Mouse (Mus musculus) cerebellum, adult 11 months (tissue): ENCODE measurements at regions not wholly inside any gene's neighbourhood (a gene's known extent, or its start where the extent isn't known, plus 50 kb on each side); places are given as distances from the start of the nearest gene placed in this dataset.

Experiments used
- DNase-seq: peaks from one replicate; pipeline ENCODE4 v3.0.0; 2022

DNA sequence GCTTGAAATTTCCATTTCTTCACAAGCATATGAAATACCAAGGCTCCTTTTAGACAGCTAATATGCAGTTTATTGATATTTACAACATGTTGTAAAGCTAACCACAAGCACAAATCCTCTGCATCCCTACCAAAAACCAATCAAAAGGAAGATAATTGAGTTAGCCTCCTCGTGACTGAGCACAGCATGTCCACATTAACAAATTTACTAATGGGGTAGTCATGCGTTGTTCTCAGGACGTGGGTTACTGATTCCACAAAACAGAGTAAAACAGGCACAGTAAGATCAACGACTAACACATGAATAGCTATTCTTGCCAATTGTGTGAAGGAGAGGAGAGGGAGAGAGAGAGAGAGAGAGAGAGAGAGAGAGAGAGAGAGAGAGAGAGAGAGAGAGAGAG, 169.3 kb upstream of the Lyplal1 start:
- no peak for DNase-seq

DNA sequence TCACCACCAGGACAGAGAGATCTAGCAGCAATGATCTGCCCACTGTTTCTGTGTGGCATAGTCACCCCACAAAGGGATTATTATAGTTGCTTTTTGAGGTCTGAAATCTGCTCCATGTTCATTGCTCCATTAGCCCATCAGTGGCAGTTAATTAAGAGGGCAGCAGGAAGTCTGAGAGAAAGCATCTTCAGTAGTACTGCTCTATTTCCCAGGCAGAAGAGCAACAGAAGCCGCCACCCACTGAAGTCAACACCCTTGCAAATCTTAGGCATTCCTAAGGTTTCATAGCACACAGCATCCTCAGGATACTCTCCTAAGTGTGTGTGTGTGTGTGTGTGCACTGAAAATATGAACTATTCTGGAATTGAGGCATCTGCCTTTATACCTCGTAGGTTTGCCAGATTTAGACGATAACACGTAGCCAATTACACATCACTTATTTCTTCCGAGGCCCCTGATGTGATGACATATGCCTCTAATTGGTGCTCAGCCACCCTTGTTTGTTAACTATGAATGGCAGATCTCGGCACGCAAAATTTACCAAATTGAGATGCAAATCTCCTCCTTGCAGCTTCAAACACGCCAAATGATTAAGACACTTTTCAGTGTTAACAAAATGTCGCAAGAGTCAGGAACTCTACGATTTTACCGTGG, 161.0 kb upstream of the Lyplal1 start:
- no peak for DNase-seq

DNA sequence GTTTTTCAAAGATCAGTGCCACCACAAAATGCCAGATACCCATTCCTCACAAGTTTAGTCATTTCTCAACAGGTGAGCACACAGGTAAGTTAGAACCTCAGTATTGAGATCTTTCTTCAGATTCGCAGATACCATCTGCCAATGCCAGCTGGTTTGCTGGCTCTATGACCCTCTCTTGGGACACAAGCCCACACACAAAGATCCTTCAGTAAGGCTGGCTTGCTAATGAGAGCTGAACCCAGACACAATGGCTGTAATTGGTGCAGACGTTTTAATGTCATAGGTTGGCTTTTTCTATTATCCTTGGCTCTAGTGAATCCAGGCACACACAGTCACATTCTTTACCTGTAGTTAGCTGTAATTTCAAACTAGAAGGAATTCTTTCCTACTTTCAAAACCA, 154.3 kb upstream of the Lyplal1 start:
- no peak for DNase-seq

DNA sequence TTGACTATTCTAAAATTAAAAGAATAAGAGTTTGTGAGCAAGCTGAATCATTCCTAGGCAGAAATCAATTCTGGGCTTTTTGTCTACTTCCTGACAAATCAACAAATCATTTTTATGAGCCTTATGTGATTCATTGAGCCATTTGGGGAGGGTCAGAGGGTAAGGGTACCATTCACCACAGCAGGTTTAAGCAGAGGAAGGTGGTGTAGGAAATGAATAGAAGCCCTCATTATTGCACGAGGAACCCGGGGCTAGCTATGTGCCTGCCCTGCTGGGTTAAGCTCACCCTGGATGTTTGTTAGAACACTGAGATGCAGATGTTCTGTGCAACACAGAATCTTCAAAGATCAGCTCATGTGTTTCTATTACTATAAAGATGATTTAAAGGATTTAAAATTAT, 150.2 kb upstream of the Lyplal1 start:
- DNase-seq = no peak

DNA sequence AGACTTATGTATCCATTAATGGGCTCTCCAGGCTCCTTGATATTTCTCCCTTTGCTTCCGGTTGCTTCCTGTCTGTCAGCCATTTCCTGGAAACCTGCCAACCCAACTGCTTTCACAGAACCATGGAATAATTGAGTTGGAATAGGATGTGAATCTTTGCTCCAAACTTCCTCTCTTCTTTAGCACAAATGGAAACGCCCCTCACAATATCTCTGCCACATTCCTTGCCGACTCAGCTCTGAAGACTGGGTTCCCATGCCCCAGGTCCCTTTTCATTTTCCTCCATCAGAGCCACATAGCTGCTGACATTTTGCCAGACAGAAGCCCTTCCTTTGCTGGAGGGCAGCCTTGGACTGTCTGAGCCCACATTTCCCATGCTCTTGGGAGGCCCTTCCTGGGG, 147.5 kb upstream of the Lyplal1 start:
- no peak for DNase-seq

DNA sequence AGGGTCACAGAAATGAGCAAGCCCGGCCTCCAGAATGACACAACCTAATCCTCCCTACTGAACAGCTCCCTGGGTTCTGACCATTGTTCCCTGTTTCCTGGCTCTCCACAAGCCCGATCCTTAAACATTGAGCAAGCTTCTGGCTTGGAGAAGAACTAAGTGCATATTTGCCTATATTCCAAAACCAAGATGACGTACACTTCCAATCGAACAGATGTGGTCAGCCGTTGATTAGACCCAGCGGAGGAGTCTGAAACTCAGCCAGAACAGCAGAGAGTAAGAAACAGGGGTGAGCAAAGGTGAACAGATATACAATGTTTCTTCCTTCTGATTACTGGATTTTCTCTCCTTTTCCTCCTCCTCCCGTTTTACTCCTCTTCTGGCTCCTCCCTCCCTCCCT, 146.8 kb upstream of the Lyplal1 start:
- DNase-seq = no peak

DNA sequence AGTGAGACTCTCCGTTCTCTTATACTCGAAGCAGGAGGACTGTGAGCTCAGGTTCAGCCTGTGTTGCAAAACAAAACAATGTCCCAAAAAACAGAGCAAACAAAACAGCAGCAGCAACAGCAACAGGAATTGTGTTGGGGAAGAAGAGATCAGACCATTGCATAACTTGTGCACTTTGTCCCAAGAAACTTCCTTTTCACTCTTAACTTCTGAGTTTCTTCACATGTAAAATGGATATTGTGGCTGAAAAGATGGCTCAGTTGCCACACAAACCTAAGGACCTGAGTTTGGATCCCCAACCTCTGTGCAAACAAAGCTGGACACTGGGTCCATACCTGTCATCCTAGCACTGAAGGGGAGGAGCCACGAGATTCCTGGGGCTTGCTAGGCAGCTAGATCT, 146.1 kb upstream of the Lyplal1 start:
- DNase-seq = no peak

DNA sequence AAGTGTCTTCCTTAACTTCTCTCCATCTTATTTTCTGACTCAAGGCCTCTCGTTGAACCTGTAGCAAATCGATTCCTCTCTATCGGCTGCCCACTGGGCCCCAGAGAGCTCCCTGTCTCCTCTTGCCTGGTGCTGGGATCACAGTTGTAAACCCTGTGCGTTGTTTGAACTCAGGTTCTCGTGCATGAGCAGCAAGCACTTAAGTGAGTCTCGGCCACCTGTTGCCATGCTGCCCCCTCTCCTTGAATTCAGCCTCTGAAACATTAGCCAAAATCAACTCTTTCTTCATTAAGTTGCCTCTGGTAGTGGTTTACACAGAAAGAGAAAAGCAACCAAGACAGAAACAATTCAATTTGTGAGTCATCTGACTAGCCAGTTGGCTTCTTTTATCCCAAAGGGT, 144.9 kb upstream of the Lyplal1 start:
- DNase-seq = no peak

DNA sequence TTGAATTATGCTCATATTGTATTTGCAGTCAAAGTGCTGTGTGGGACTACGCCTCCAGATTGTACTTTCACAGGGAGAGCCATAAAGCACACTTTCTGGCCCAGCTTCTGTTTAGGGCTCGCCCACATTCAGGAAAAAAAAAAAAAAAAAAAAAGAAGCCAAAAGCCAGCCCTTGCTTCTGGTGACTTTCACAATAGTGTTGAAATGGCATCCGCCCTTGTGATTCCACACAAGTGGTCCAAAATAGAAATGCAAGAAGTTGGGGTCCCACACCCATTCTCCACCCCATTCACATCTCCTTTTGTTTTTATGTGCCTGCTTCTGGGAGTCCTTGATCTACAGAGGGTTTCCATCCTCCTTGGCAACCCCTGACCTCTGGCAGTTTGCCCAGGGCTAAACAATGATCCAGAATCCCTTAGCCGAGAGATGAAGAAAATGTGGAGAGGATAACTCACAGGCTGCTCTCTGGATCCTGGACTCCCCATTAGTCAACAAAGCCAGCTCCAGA, 144.3 kb upstream of the Lyplal1 start:
- no peak for DNase-seq

DNA sequence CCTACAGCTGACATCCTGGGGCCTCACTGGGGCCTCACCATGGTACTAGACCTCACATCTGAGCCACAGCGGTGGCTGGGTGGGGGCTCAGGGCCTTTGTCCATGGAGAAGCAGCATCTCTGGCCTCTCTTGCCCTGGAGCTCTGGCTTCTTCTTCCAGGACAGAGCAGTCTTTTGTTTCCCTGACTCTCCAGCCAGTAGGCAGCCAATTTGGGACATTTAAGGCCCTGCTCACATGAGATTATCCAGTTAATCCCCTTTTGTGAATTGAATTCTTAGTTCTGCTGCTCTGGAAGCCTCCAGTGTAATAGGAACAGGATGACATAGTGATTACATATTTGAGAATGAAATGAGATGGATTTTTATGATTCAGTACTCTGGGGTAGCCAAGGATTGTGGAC, 140.5 kb upstream of the Lyplal1 start:
- DNase-seq = no peak

DNA sequence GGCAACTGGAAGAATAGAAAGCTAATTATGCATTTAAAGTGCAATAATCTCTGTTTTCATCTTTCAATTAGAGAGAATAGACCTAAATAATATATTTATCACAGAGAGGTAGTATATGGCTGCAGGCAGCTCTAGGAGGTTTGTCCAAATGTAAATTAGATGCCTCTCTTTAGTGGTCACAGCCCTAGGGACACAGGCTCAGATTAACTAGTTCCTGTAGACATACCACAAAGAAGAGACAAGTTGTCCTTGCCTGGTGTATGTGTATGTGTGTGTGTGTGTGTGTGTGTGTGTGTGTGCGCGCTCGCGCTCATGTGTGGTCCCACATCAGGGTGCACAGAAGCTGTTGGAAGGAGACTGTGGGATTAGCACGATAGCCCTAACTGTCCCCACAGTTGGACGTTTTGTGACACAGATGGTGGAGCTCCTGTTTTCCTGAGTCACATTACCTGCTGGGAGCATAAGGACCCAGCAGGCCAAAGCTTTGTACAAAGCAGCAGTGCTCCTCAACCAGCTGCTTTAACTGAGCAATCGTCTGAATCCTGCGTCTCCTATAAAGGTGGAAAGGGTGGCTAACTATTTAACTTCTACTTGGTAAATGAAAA, 138.5 kb upstream of the Lyplal1 start:
- DNase-seq = no peak

DNA sequence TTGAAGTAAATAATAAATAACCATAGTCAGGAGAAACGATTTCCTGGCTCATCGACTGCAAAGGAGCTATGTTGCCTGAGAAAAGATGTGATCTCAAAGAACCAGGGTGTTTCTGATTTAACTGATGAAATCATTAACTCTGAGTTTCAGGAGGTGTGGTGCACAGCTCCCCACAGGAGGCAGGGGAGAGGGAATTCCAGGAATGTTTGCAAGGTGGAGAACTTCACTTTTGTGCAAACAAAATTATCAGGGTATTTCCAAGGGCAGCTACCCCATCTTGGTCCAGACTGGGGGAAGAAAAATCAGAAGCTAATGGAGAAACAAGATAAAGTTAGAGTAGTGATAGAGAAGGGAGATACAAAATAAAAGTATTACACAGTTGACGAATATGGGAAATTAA, 137.4 kb upstream of the Lyplal1 start:
- DNase-seq = no peak

DNA sequence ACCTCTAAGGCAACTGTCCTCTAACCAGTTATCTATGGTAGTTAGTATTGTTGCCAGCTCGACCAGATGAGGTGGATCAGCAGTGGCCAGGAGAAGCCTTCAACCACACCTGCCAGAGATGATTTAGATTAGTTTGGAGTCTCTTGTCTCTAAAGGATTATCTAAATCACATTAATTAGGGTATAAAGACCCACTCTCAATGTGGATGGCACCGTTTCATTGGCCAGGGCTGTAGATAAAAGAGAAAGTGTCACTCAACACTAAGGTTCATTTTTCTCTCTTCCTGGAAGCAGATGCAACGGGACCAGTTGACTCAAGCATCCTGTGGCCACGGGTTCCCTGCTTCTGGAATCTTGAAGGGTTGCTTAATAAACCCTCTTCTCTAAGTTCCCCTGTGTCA, 135.4 kb upstream of the Lyplal1 start:
- no peak for DNase-seq

DNA sequence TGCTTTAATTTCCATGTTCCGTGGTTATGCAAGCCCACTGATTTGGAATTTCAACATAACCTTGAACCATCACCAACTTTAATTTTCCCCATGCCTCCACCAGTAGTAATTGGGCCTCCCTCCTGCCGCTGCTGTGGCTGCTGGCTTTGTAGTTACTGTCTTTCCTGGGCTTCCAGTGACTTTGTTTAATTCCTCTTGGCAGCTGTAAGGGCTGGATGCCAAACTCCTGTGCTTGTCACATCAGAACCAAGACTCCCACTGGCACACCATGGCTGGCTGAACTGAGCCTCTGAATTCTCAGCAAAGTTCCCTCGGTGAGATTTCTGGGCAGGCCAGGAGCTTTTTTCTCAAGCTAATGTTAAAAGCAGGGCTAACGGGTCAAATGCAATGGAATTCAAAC, 133.2 kb upstream of the Lyplal1 start:
- DNase-seq = no peak

DNA sequence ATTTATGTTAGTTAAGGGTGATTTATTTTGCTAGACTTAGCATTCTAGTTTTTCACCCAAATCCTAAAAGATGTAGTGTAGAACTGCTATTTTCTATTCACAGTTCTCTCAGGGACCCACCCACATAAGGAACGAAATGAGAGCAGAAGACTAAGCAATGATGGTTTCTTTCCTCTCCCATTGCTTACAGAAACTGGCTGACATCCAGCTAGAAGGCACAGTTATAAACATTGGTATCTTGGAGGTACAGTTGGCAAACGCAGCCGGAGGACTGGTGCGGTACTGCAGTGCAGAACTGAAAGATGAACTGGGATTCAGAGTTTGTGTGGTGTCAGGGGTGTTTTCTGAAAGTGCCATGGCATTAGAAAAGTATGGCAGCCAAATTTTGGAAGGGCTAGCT, 132.1 kb upstream of the Lyplal1 start:
- DNase-seq = no peak

DNA sequence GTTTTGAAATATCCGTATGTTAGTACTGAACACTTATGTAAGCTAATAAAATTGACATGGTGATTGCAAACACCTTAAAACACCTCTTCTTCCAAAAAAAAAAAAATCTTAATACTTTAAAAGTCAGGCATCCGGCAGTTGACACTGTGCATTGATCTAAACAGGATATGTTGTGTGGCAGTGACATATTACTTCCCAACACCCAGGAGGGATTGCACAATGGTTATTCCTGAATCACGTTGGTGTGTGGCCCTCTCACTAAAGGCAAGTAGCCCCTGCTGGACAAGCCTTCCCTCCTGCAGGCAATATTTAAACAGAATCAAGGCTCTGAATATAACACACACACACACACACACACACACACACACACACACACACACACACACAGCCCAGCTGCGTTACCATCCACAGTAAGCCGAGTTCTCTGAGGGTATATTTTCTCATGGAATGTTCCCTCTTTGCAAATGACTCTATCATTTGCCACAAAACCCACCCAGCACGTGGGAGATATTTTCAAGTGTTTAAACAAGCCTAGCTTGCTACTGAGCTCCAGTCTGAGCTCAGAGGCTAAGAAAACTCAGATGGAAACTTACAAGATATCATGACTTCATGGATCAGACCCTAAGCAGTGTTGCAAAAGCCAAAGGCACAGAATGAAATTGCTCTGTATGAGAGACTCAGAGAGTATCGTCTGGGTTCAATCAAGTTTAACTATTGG, 128.8 kb upstream of the Lyplal1 start:
- no peak for DNase-seq

DNA sequence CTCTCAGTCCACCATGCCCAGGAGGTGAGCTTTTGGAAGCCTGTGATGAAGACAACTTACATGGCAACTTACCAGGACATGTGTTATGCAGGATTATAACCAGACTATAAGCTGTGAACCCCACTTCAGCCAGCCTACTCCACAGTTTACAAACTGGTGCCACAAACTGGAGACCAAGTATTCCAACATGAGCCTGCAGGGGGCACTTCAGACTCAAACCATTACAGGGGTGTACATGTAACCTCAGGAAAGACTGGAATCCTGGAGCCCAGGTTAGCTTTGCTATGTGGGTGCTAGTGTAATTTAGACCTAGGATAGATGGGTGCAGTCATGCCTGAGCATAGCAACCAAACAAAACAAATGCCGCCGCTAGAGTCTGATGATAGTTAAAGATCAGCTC, 124.0 kb upstream of the Lyplal1 start:
- DNase-seq = no peak

DNA sequence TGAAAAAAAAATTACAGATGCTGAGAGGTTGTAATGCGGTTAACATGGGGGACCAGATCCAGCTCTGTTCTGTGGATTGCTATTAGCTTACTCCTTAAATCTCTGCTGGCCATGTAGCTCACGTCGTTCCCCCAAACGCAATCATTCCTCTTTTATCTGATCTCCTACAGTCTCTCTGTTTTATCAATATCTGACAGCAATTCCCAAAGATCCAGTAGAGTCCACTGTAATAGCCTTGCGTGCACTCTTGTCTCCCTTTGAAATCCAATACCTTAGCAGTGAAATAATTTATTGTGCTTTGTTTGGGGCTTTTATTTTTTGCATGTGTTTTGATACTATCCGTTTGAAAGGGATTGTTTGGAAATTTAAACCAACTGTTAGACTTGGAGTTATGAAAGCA, 120.4 kb upstream of the Lyplal1 start:
- no peak for DNase-seq

DNA sequence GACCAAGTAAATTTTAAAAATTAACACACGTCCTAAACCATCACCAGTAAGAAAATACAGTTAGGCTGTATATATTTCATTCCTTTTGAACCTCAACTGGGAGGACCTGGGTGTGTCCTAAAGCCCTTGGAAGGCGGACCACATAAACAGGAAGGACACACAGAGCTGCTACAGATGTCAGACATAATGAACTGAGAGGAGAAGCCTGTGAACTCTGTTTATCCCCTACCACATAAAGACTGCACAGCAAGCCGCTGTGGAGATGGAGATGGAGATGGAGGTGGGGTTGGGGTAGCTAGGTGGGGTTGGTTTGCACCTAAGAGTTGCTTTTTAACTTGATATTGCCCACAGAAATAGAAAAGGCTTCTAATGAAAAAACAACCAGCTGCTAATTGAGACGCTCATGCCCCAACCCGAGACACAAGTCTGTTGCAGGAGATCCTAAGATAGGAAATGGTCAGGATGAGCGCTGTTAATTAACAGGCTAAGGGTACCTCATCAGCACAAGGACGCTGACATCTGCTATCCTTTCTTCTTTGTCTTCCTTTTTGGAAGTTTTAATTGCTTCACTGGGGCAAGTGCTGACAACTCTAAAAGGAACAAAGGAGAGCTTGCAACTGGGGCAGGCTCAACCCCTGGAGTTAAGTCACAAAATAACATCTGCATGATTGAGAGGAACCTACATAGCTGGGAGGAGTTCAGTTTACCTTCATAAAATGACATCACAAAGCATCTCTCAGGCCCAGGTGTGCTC, 119.3 kb upstream of the Lyplal1 start:
- DNase-seq = no peak

DNA sequence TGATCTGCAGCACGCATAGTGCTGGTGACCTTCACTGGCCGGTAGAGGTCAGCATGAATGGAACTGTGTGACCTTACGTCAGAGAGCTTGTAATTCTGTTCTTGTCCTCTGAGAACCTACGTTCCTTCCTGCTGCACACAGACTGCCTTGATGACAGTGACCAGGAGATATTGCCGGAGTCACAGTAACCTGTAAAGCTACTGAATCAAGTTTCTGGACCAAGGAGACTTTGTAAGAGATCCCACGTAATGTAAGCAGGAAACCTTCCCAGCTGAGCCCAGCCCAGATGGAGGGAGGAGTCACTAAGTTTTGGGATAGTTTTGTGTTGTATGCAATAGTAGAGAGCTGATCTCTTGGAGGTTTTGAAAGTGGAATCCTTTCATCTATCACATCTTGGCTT, 117.4 kb upstream of the Lyplal1 start:
- DNase-seq = no peak

DNA sequence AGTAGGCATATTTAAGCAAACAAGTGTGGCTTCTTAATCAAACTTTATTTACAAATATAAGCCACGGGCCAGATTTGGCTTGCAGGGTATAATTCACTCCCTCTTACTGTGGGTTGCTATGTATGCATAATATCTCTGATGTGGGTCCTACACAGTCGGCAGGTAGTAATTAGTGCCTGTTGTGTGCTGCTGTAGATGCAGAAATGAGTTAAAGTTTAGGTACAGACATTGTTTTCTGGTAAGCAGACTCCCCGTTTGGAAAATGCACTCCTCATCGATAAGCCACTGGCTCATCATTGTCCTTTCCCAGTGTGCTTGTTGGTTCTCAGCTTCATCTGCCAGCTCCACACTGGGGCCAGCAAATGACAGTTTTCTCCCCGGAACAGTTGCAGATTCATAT, 113.4 kb upstream of the Lyplal1 start:
- DNase-seq = no peak

DNA sequence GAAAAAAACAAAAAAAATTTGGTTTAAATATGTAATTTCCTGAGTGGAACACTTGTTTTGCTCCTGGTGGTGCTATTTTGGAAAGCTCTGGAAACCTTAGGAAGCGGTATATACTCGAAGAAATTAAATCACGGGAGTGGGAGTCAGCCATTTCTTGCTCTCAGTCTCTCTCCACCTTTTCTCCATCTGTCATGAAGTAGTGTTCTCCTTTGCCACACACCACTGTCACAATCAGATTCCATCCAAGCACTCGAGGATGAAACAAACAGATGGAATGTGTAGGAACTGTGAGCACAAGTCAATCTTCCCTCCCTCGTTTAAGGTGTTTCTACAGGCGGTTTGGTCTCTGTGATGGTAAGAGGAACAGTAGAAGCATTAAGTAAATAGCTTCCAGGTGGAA, 112.7 kb upstream of the Lyplal1 start:
- no peak for DNase-seq

DNA sequence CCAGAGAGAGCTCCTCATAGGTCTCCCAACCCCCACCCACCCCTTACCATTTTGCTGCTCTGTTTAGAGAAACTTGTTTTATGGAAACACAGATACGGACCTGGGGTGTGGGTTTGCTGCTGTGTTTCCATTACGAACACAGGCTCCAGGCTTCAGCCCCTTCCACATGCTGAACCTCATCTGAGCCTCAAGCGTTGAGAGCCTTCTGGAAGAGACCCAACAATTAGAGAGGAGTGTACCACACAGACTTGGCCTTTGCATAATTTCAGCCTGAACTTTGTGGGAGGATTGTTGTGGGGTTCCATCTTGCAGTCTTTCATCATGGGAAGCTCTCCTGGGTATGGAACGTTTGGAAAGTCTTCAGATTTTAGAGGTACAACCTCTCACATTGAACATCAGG, 111.3 kb upstream of the Lyplal1 start:
- DNase-seq = no peak

DNA sequence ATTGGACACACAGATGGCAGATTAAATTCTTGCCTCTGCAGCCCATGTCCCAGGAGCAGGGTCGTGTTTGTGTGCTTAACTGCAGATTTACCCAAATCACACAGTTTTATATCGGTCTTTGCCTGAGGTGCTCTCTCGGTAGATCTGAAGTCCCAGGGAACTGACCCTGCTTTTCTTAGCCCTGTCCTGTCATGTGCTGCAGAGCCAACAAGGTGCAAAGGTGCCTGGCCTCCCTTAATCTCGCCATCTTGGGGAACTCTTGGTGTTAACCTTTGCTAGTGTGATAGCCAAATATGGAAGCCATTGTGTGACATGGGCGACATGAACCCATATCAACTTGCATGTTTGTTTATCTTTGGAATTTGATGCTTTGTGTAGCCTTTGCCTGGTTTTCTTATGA, 107.1 kb upstream of the Lyplal1 start:
- no peak for DNase-seq
